Mouse (Mus musculus) G1E (cell line): ENCODE measurements around the gene 3425401B19Rik.

Experiments
- CTCF ChIP-seq: IDR thresholded peaks from 2 replicates; pipeline ENCODE4 v1.5.1; 2012; ENCODE audit warnings: low read depth, low read length, inconsistent platforms, mixed read lengths
- GATA1 ChIP-seq: IDR thresholded peaks from 2 replicates; pipeline ENCODE4 v1.6.1; 2012; ENCODE audit warnings: borderline replicate concordance, low read length, inconsistent platforms, mixed read lengths
- POLR2AphosphoS5 ChIP-seq: IDR thresholded peaks from 2 replicates; pipeline ENCODE4 v1.6.1; 2012; ENCODE audit warnings: low read depth, low read length, inconsistent platforms; ENCODE audit not compliant: insufficient replicate concordance
- TAL1 ChIP-seq: conservative IDR thresholded peaks from 2 replicates; pipeline ENCODE4 v1.6.1; 2012; ENCODE audit warnings: low read depth, low read length, inconsistent platforms, mixed read lengths

GRCm38 (mm10) chr14:32627271-32627670, 57.8 kb downstream of the 3425401B19Rik start:
- TF ChIP-seq CTCF (no peak), GATA1 (no peak), TAL1 (no peak), POLR2AphosphoS5 (no peak)
